Mouse (Mus musculus): ENCODE data around the gene Igflr1.

Igflr1 gene

GRCm38 (mm10) chr7:30553810-30554584 lies 11.2 kb upstream of the Igflr1 start:
- DNase-seq: no peak

DNA sequence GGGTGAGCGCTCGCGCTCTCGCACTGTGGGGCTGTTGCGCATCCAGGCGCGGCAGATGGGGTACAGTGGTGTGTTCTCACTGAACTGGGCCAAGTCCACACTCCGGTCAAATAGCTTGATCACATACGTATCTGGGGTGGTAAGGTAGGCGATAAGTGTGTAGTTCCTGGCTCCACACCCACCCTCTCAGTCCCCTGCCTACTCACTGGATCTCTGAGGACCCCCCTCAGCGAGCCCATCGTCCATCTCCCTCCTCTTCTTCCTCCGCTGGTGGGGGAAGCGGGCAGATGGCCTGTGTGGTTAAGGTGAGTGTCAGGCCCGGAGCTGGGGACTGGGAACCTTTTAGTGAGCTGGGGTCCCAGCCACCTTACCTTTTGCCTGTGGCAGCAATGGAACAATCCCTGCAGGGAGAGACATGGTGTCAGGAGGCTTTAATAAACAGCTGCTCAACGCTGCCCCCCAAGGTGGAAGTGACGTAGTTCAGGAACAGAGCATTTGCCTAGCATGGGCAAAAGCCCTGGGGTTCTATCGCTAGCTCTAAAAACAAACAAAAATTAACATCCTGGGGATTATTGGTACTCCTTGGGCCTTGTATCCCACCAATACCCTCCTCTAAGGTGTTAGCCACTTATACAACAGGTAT lies 8.2 kb upstream of the Igflr1 start:
- no peak for DNase-seq

DNA sequence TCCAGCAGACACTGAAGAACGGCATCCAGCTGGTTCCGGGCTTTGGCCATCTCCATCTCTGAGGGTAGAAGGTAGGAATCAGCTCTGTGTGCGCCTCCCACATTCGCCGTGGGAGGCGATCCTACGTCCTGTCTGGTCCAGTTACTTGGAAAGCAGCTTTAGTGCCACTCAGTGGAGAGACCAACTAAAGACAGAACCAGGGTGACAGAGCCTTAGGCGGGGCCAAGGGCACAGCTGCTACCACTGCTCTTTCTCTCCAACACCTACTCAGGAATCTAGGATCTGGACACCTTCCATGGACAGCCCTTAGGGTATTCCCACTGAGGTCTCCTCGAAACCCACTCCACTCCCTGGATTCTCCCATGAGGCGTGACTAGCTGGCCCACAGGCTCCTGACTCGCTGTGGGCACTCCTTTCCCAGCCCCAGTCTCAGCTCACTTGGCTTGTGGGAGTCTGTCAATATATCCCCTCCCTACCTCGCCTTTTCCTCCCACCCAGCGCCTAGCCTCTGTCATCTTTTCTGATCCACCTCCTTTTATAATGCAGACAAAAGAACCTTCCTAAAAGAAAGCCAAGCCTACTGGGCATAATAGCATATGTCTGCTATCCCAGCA lies 7.2 kb upstream of the Igflr1 start:
- no peak for DNase-seq

GRCm38 (mm10) chr7:30558656-30559442 lies 6.4 kb upstream of the Igflr1 start:
- DNase-seq: no peak

DNA sequence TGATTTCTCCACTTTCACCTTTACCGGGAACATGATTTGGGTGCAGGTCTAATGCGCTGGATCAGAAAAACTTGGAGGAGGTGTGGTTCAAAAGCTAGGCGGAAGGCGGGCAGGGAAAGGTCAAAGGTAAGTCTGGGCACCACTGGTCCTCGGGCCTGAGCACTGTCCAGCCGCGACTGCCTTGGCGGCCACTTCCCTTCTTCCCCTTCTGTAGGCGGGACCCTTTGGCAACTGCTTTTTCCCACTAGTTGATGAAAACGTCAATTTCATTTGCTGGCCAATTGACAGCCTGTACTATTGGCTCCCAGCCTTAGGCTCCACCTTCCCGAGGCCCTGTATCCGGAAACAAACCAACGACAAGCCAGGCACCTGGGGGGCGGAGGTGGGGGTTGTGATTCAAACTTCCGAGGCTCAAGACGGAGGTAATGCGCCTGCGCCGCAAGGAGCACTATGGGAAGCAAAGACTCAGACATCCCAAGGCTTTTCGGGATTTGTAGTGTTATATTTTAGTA lies 5.7 kb upstream of the Igflr1 start, which contains the start of gene Lin37:
Lin37 (minus strand) TSS at position 396 of the 512 bp plus-strand sequence.
- peak; percentile 98 to 99 for DNase-seq

- no peak for DNase-seq
Measured at GRCm38 (mm10) chr7:30560296-30560695, 4.9 kb upstream of the Igflr1 start.

GRCm38 (mm10) chr7:30562526-30563116 lies 2.6 kb upstream of the Igflr1 start:
- peak in 1 of 2 experiments; percentile 27 for DNase-seq

- DNase-seq: peak; percentile 98 to 99
Measured at GRCm38 (mm10) chr7:30563117-30563905, 1.9 kb upstream of the Igflr1 start, which contains the start of the genes U2af1l4, Gm49396 and Psenen. Gene U2af1l4 (plus strand): TSS chr7:30563301. Gene Gm49396 (plus strand): TSS chr7:30563344. Gene Psenen (minus strand): TSS chr7:30563627.

DNA sequence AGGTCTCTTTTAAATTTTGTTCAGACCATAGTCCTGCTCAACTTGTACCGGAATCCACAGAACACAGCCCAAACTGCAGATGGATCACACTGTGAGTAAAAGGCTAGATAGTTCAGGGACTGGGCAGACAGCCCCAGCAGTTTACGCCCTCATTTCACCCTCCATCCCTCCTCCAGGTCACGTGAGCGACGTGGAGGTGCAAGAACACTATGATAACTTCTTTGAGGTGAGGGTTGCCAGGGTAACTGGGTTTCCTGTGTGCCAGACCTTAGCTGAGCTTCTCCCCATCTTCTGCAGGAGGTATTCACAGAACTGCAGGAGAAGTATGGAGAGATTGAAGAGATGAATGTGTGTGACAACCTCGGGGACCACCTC lies 1.3 kb upstream of the Igflr1 start:
- no peak for DNase-seq

- DNase-seq: no peak
Measured at GRCm38 (mm10) chr7:30566033-30566432, 806 bp downstream of the Igflr1 start.

DNA sequence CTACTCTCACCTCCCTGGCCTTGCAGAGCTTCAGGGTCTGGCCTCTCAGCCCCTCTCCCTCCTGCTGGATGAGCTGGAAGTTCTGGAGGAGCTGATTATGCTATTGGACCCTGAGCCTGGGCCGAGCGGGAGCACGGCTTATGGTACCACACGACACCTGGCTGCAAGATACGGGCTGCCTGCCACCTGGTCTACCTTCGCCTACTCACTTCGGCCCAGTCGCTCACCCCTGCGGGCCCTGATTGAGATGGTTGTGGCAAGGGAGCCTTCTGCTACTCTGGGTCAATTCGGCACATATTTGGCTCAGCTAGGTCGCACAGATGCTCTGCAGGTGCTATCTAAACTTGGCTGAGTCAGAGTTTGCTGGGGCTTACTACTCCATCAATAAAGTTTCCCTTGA lies 2.3 kb downstream of the Igflr1 start:
- DNase-seq: no peak

GRCm38 (mm10) chr7:30572389-30572788 lies 7.2 kb downstream of the Igflr1 start:
- DNase-seq: peak in 1 of 2 experiments; percentile 26

DNA sequence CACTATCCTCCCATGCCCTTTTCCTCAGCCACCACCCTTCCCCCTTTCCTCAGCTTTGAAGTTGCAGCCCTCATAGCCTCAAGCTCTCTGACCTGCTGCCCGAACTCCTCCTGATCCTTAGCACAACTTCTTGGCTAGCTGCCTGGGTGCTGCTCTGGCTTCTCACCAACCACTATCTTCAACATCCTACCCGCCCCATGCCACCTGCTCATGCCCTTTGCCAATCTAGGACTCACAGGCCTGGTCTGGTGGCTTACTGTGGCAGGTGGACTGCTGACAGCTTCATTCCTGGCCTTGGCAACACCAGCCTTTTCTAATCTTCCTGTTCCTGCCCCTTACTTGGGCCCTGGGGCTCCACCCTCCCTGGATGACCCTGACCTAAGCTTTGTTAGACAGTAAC lies 7.7 kb downstream of the Igflr1 start:
- peak; percentile 83 to 90 for DNase-seq

- no peak for DNase-seq
Measured at GRCm38 (mm10) chr7:30579950-30580349, 14.7 kb downstream of the Igflr1 start.

GRCm38 (mm10) chr7:30581547-30581946 lies 16.3 kb downstream of the Igflr1 start:
- DNase-seq: peak in 1 of 2 experiments; percentile 49

DNA sequence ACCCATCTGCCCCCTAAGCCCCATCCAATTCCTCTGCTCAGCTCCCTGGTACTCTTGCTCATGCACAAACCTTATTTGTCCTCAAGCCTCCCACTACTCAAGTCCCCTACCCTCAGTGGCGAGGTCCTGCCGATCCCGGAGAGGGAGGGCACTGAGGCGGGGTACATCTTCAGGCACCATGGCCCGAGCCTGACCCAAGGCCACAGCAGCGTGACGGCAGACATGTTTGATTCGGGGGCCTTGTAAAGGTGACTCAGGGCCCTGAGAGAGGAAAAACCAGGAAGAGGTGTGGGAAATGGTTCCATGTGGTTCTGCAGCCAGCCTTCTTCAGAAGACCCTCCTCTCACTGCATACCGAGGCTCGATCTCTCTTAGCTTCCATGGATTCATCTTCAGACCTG lies 19.1 kb downstream of the Igflr1 start:
- no peak for DNase-seq

DNA sequence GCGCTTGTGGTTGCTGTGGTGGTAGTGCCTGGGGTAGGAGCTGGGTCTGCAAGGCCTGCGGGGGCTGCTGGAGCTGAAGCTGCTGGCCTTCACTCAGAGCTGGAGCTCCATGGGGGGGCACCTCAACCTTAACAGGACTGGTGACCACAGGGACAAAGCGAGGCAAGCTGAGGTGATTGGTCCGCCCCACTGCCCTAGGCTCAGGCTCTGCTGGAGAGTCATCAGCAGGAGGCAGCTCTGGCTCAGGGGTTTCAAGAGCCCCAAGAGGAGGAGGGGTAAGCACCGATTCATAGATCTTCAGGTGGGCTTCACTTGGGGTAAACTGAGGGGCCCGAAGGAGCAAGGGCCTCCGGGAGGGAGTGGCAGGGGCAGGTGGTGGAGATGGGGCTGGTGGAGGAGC lies 19.9 kb downstream of the Igflr1 start:
- DNase-seq: peak in 1 of 2 experiments; percentile 35

DNA sequence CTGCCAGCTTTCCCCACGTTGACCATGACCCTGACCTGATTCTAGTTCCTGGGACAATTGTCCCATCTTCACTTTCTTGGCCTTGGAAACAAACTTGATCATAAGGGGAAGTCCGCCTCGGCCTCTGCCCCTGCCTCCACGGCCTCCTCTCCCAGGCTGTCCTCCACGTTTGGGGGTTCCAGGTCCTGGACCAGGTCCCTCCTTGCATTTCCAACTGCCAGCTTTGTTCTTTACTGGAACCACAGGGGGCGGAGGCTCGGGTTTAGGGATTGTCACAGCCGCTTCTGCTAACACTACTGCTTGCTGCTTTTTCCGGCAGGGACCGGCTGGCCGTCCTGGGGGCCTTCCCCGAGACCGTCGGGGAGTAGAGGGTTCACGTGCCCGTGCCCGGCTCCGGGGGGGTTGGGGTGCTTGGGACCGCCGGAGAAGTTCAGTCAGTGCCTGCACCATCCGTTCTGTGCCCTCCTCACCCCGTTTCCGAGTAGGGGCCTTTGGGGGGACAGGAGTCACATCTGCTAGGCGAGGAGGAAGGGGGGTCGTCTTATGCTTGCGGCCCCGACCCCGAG lies 21.3 kb downstream of the Igflr1 start:
- no peak for DNase-seq

DNA sequence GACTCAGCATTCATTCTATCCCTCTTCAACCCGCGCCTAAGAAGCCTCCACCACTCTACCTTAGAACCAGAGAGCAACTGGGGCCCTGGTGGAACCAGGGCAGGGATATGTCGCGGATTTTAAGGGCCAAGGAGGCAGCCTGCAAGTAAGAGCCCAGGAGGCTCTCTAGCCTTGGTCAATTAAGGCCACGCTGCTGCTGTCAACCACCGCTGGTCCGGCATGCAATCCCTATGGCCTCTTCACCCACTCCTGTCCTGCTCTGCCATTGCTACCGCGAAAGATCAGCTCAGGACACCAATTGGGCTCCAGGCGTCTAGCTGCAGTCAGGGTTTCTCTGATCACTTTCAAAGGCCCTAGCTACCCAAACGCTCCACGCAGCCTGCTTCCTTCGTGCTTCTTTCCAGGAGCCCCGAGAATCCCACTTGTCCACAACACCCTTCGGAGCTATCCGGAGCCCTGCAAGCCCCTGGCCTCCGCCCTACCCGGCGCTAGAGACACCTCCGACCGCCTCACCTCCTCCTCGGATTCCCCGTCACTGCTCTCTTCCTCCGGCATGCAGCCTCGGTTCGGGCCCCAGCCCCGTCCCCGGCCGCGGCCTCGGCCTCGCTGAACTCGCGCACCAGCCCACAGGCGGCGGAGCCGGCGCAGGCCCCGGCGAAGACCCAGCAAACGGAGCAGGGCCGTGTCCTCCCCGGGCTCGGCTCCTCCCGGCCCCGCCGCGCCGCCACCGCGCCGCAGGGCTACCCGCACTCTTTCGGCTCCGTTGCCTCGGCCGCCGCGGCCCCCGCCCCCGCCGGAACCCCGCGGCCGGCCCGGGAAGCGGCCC lies 22.8 kb downstream of the Igflr1 start:
- peak in 1 of 2 experiments; percentile 38 for DNase-seq

Measured in kidney, postnatal 25 days (tissue).